Mouse (Mus musculus): ENCODE results near the gene Rs1. TPM values are rescaled to one million over a fixed set of nuclear protein-coding genes. Genes with fewer than 3 reads are reported as not detected.
"Not testable (repeated sequence)": the region's sequence is repeated elsewhere in the genome, so short reads cannot be mapped to it uniquely, and the experiment has no call there.

Gene Rs1
- total RNA-seq (2021) = not detected

DNA sequence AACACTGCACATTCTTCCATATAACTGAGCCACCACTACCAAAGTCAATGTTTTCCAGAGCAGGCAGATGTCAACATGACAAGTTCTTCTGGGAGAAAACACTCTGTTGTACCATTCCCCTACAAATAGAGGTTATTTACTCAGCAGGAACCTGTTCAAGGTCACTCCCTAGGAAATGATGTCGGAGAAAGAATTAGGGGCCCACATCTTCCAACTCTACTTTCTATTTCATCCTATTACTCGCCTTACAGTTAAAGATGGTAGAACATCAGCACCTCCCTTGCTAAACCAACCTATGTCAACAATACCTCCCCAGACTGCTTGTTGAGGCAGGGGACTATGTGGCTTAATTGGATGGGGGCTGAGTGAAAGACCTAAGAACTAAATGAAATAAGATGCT, at the start of gene Rs1:
Gene Rs1, plus strand, starts transcription at position 301 of the 400 bp plus-strand sequence.
- intact Hi-C loops (cut with DNase I) = no loop called here

DNA sequence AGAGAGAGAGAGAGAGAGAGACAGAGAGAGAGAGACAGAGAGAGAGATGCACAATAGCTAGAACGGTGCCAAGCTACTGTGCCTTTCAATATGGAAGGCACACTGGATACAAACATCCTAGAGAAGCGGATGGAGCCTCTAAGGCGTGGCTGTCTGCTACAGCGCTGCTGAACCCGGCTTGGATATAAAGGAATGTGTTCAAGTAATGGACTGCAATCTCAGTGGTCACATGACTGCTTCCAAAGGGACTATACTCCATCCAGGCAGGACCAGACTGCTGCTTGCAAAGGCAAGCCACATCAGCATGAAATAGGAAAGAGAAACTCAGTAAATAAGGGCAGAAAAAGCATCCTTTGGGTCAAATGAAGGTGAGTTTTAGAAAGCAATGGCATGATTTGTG, 32.2 kb upstream of the Rs1 start, which contains the start of gene Ppef1:
Gene Ppef1, minus strand, starts transcription at position 116 of the 400 bp plus-strand sequence.
- intact Hi-C loops (cut with DNase I) = no loop called here
- no peak for DNase-seq (ENCODE audit: extremely low spot score in 1 of 2, low spot score in 2 of 2)

More for the DNA sequence above, at the start of gene Rs1:
- no peak for DNase-seq (ENCODE audit: extremely low spot score in 1 of 2, low spot score in 2 of 2)

DNA sequence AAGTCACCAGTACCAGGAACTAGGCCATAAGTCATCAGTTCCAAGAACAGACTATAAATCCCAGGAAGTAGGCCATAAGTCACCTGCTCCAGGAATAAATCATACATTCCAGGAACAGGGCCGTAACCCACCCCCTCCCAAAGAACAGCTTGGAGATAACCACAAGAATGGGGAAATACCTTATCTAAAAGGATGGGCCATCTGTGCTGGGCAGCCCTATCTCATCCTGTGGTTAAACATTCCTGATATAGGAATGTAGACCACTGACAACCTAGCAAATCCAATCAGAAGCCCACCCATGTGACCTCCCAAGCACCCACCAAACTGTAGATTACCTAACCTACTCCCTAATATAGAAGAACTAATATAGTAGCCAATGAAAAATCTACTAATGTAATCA, 22.4 kb upstream of the Rs1 start:
- DNase-seq (ENCODE audit: extremely low spot score in 1 of 2, low spot score in 2 of 2) = no peak
- intact Hi-C loops (cut with DNase I) = no loop called here

- no peak for DNase-seq (ENCODE audit: extremely low spot score in 1 of 2, low spot score in 2 of 2)
- intact Hi-C loops (cut with DNase I) = no loop called here
Measured at GRCm38 (mm10) chrX:160748653-160749052, 19.2 kb upstream of the Rs1 start.

GRCm38 (mm10) chrX:160750808-160751207, 17.0 kb upstream of the Rs1 start:
- no peak for DNase-seq (ENCODE audit: extremely low spot score in 1 of 2, low spot score in 2 of 2)
- intact Hi-C loops (cut with DNase I) = no loop called here

DNA sequence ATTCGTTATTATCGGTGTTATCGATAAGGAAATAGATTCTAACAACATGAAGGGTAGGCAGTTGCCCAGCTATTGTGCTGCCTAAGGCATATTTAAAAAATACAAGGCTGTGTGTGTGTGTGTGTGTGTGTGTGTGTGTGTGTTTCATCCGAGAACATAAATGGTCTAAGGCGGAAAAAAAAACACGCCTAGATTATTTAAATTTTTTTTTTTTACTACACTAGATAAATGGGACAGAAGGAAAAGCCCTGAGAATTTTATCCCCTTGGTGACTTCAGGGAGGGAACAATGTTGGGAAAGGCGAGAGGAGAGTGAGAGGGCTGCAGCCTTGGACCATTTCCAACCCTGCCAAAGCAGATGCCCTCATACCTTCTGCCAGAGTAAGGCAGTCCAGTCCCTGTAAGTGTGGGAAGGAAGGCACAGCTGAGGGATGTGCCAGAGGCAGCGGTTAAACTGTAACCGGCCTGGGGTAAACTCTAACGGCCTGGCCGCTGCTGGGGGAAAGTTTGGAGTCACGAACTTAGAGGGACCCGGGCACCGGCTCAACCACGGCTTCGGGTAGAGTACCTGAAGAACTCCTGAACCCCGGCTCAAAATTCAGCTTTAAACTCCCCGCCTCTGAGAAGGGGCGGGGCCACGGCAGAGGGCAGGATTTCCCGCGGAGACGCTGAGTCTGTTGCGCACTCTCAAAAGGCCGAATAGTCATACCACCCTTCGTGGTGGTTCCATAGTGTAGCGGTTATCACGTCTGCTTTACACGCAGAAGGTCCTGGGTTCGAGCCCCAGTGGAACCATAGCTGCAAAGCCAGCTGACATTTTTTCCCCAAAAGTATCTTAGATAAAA, 2.2 kb upstream of the Rs1 start:
- DNase-seq (ENCODE audit: extremely low spot score in 1 of 2, low spot score in 2 of 2) = peak; percentile 87
- intact Hi-C loops (cut with DNase I) = no loop called here

GRCm38 (mm10) chrX:160766233-160766616, 1.6 kb upstream of the Rs1 start:
- intact Hi-C loops (cut with DNase I) = no loop called here
- no peak for DNase-seq (ENCODE audit: extremely low spot score in 1 of 2, low spot score in 2 of 2)

GRCm38 (mm10) chrX:160769622-160770021, 1.8 kb downstream of the Rs1 start:
- DNase-seq (ENCODE audit: extremely low spot score in 1 of 2, low spot score in 2 of 2); intact Hi-C loops (cut with DNase I): not testable (repeated sequence)

GRCm38 (mm10) chrX:160773033-160773432, 5.2 kb downstream of the Rs1 start:
- peak in 1 of 2 experiments; percentile 18 for DNase-seq (ENCODE audit: extremely low spot score in 1 of 2, low spot score in 2 of 2)
- intact Hi-C loops (cut with DNase I) = no loop called here

DNA sequence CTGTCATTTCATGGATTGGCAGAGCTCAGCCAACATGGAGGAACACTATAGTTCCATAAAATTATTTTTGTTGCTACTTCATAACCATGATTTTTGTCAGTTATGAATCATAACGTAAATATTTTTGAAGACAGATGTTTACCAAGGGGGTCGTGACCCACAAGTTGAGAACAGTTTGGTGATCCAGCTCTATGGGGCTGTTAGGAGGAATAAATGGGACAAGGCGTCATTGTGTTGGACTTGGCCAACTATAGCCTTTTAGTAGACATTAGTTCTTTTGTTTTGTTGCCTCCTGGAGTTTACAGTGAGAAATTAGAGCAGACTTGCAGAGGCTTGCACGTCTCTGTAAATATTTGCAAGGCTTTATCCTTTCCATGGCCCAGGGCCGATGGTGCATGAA, 14.5 kb downstream of the Rs1 start:
- intact Hi-C loops (cut with DNase I) = no loop called here
- no peak for DNase-seq (ENCODE audit: extremely low spot score in 1 of 2, low spot score in 2 of 2)

DNA sequence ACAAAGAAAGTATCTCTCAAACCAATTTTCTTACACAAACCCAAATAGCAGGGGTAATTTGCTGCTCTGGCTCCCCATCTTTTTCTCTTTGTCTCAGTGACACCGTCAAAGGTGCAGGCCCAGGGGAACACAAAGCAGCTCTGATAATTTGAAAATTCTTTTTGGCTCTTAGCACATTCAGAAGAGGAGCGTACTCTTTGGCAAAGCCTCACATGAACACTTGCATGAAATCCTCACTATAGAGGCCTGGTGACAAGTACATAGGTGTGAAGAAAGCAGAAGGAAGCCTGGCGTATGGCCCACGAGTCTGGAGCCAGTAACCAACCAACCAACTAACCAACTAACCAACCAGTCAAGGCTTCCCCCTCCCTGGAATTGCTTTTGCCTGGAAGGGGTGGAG, 27.1 kb downstream of the Rs1 start:
- no peak for DNase-seq (ENCODE audit: extremely low spot score in 1 of 2, low spot score in 2 of 2)
- intact Hi-C loops (cut with DNase I) = no loop called here

DNA sequence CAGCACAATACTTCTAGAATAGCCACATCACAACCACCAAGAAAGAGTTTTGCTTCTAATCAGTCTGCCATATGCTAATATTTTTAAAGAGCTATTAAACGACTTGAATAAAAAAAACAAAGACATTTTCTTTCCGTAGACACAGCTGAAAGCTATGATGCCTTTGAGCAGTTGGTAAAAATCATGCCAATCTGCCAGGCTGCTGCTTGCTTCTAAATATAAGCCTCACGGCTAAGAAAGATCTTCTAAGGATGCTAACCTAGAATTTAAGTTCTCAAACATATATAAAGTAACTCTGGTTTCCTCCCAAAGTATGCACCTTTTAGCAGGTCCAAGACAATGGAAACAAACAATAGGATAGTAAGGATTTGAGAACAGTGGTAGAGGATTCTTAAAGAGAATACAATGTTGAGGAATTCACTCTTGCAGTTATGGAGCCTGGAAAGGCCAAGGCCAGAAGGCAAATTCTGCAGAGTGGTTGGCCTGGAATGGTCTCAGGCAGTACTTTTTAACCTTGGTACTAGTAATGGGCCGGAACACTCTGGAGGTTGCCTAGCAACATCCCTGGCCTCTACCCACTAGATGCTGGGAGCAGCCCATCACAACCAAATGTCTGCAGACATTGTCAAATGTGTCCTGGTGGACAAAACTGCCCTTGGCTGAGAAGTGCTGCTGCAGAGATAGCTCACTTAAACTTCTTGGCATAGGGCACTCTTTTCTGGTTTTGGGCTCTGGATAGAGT, 36.8 kb downstream of the Rs1 start:
- intact Hi-C loops (cut with DNase I) = no loop called here
- no peak for DNase-seq (ENCODE audit: extremely low spot score in 1 of 2, low spot score in 2 of 2)

DNA sequence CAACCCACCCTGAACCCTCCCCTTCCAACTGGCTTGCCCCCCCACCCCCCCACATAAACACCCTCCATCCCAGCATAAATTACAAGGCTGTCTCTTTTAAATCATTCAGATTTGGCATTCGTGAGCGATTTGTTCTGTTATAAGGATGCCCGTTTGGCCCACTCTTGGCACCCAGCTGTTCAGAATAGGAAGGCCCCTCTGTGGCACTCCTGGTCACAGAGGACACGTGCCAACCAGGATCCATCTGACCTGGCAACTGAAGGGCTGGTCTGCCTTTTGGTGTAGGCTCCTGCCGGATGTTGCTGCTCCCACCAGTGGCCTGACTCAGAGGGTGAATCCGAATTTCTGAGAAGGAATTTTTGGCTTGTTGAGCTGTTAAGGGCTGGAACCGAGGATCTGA, 40.4 kb downstream of the Rs1 start:
- no peak for DNase-seq (ENCODE audit: extremely low spot score in 1 of 2, low spot score in 2 of 2)

More for the DNA sequence above, 40.4 kb downstream of the Rs1 start:
- intact Hi-C loops (cut with DNase I) = no loop called here

Other genes with a start within 250 kb of the Rs1 start
- gene Ppef1, start 32.2 kb upstream of the Rs1 start, total RNA-seq (2021) = 1 to 10 TPM; 2.3 to 2.5 TPM
- 1 to 10 TPM; 1.5 to 1.9 TPM for gene Gja6, start 139.0 kb downstream of the Rs1 start, total RNA-seq (2021)
- 100 to 1,000 TPM; 132 to 142 TPM for gene Cdkl5, start 226.7 kb downstream of the Rs1 start, total RNA-seq (2021)

Measured in left cerebral cortex, postnatal 10 days (tissue).